Mouse (Mus musculus): ENCODE results near the gene Abcc5. TPM values are rescaled to one million over a fixed set of nuclear protein-coding genes. Genes with fewer than 3 reads are reported as not detected.

Abcc5 gene
- polyA plus RNA-seq, 1 experiment from 2014 or later, result 44.9 TPM

DNA sequence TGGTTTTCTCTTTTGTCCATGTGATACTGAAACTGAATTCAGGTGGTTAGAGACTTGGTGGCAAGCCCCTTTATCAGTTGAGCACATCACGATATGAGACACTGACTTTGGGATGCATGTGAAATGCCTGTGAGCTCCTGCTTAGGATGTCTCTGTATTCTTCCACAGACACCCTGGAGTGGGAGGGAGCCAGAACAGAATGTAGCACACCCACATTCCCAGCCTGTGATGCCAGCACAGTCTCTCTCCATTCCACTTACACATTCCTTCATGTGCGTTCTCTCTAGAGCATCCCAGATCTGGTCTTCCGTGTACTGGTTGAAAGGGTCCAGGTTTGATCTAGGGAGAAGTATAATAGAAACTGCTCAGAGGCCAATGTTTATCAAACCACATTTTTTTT, 87.6 kb downstream of the Abcc5 start:
- H3K9me3 ChIP-seq (replicated peaks; ENCODE audit: control insufficient read depth, low read length), result no peaks in the 10 kb centered on the region
- no peaks in the 10 kb centered on the region for H3K27me3 ChIP-seq (ENCODE audit: control insufficient read depth, insufficient read depth, low read length)
- DNase-seq (ENCODE audit: low spot score) (no peak), ATAC-seq (replicated peaks; ENCODE audit: insufficient number of reproducible peaks, low FRiP score, low TSS enrichment, low read depth) (no peak)
- 99% methylated on average over 3 of the region's 3 CpGs for WGBS
- no peak overlapping the region for H3K4me2 ChIP-seq (ENCODE audit: low read depth, low read length)
- no peaks in the 10 kb centered on the region for H3K36me3 ChIP-seq (replicated peaks; ENCODE audit: control insufficient read depth, insufficient read depth, low read depth, low read length)
- H3K27ac ChIP-seq (replicated peaks; ENCODE audit: low read depth, low read length), result no peak overlapping the region
- no peak overlapping the region for H3K9ac ChIP-seq (replicated peaks; ENCODE audit: low read length)
- H3K4me1 ChIP-seq (ENCODE audit: control insufficient read depth, insufficient read depth, low read length), result no peaks in the 10 kb centered on the region
- H3K4me3 ChIP-seq (ENCODE audit: low read depth, low read length), result no peak overlapping the region

DNA sequence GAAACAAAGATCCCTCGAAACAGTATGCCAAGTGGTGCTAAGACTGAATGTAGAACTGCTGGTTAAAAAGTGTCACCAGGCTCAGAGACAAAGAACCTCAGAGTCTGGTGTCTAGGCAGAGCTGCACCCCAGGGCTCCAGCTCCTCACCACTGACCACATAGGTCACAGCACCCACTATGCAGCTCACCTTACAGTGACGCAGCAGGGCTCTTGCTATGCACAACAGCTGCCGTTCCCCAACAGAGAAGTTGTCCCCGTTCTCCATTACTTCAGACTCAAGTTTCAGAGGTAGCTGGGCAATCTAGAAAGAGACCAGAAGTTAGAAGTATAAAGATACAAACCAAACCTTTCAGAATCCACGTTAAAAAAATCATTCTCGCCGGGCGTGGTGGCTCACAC, 91.3 kb downstream of the Abcc5 start:
- DNase-seq (ENCODE audit: low spot score) (no peak), ATAC-seq (replicated peaks; ENCODE audit: insufficient number of reproducible peaks, low FRiP score, low TSS enrichment, low read depth) (no peak)
- Histone ChIP-seq H3K36me3 (replicated peaks; ENCODE audit: control insufficient read depth, insufficient read depth, low read depth, low read length) (peaks cover 3% of the 10 kb centered on the region), H3K9me3 (replicated peaks; ENCODE audit: control insufficient read depth, low read length) (no peaks in the 10 kb centered on the region), H3K4me2 (ENCODE audit: low read depth, low read length) (no peak overlapping the region), H3K4me3 (ENCODE audit: low read depth, low read length) (no peak overlapping the region), H3K9ac (replicated peaks; ENCODE audit: low read length) (no peak overlapping the region), H3K27ac (replicated peaks; ENCODE audit: low read depth, low read length) (no peak overlapping the region), H3K27me3 (ENCODE audit: control insufficient read depth, insufficient read depth, low read length) (no peaks in the 10 kb centered on the region), H3K4me1 (ENCODE audit: control insufficient read depth, insufficient read depth, low read length) (no peaks in the 10 kb centered on the region)
- WGBS, result 94% methylated on average over 8 of the region's 8 CpGs

DNA sequence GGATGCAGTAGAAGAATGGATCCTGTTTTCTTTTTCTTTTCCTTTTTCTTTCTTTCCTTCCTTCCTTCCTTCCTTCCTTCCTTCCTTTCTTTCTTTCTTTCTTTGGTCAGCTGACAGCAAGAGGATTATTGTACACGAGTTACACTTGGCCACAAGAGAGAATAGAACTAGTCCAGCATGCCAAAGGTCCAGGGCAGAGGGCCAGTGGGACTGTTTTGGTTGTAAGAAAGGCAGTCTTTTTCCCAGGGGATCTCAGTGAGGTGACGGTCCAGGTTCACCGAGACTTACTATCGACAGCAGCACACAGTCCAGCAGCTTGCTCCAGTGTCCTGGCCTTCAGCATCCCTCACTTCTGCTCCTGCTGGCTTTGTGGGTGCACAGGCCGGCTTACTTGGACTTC, 97.9 kb downstream of the Abcc5 start:
- H3K27me3 ChIP-seq (ENCODE audit: control insufficient read depth, insufficient read depth, low read length), result no peaks in the 10 kb centered on the region
- H3K4me1 ChIP-seq (ENCODE audit: control insufficient read depth, insufficient read depth, low read length), result no peaks in the 10 kb centered on the region
- no peak overlapping the region for H3K4me2 ChIP-seq (ENCODE audit: low read depth, low read length)
- ATAC-seq (replicated peaks; ENCODE audit: insufficient number of reproducible peaks, low FRiP score, low TSS enrichment, low read depth) (no peak), DNase-seq (ENCODE audit: low spot score) (no peak)
- no peaks in the 10 kb centered on the region for H3K9me3 ChIP-seq (replicated peaks; ENCODE audit: control insufficient read depth, low read length)
- H3K27ac ChIP-seq (replicated peaks; ENCODE audit: low read depth, low read length), result no peak overlapping the region
- no peak overlapping the region for H3K9ac ChIP-seq (replicated peaks; ENCODE audit: low read length)
- 95% methylated on average over 5 of the region's 5 CpGs for WGBS
- H3K4me3 ChIP-seq (ENCODE audit: low read depth, low read length), result no peak overlapping the region
- H3K36me3 ChIP-seq (replicated peaks; ENCODE audit: control insufficient read depth, insufficient read depth, low read depth, low read length), result peaks cover 1% of the 10 kb centered on the region

DNA sequence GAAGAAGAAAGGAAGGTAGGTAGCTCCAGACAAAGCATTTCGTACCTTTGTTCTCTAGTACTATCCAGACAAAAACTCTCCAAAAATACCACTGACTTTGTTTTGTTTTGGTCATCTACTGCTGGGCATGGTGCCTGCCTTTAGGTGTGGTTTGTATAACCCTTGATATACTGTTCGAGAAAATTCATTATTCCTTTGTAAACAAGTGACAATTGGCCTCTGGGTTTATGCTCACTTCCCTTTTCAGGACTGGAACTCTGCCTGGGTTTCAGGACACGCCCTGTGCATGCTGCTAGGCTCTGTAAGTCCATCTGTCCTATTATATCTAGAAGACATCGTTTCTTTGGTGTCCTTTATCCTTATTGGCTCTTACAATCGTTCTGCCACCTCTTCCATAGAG, 100.9 kb downstream of the Abcc5 start, which contains the start of gene Cyp2ab1:
Gene Cyp2ab1, minus strand, starts transcription at position 119 of the 400 bp plus-strand sequence.
- H3K4me3 ChIP-seq (ENCODE audit: low read depth, low read length), result no peak within 1 kb of the TSS
- no peak for DNase-seq (ENCODE audit: low spot score)
- no peak within 1 kb of the TSS for H3K27ac ChIP-seq (replicated peaks; ENCODE audit: low read depth, low read length)
- H3K9ac ChIP-seq (replicated peaks; ENCODE audit: low read length), result no peak within 1 kb of the TSS
- H3K27me3 ChIP-seq (ENCODE audit: control insufficient read depth, insufficient read depth, low read length), result no peaks in the 10 kb centered on the region
- no peak for ATAC-seq (replicated peaks; ENCODE audit: insufficient number of reproducible peaks, low FRiP score, low TSS enrichment, low read depth)
- 78% methylated on average over 5 of the region's 5 CpGs for WGBS
- H3K4me1 ChIP-seq (ENCODE audit: control insufficient read depth, insufficient read depth, low read length), result no peaks in the 10 kb centered on the region
- no peak within 1 kb of the TSS for H3K4me2 ChIP-seq (ENCODE audit: low read depth, low read length)
- no peaks in the 10 kb centered on the region for H3K9me3 ChIP-seq (replicated peaks; ENCODE audit: control insufficient read depth, low read length)
- H3K36me3 ChIP-seq (replicated peaks; ENCODE audit: control insufficient read depth, insufficient read depth, low read depth, low read length), result no peaks in the 10 kb centered on the region

DNA sequence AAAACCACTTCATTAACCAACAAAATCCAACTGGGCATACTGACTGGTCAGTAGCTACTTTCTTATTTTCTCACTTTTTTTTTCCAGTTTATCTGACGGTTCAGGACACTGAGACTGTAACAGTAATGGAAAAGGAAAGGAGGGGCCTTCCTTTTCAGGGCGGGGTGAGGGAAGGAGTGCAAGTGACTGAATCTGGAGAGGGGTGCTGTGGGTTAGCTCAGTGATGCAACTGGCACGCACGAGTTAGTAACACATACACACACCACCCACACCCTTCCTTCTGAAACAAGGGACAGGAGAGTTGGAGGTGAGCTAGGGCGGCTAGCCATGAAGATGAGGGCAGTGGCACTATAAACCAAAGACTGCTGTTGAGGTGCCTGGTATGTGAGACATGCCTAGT, 102.3 kb downstream of the Abcc5 start:
- no peak overlapping the region for H3K4me2 ChIP-seq (ENCODE audit: low read depth, low read length)
- H3K27ac ChIP-seq (replicated peaks; ENCODE audit: low read depth, low read length), result no peak overlapping the region
- H3K9me3 ChIP-seq (replicated peaks; ENCODE audit: control insufficient read depth, low read length), result no peaks in the 10 kb centered on the region
- no peaks in the 10 kb centered on the region for H3K4me1 ChIP-seq (ENCODE audit: control insufficient read depth, insufficient read depth, low read length)
- no peaks in the 10 kb centered on the region for H3K36me3 ChIP-seq (replicated peaks; ENCODE audit: control insufficient read depth, insufficient read depth, low read depth, low read length)
- 69% methylated on average over 5 of the region's 5 CpGs for WGBS
- H3K9ac ChIP-seq (replicated peaks; ENCODE audit: low read length), result no peak overlapping the region
- ATAC-seq (replicated peaks; ENCODE audit: insufficient number of reproducible peaks, low FRiP score, low TSS enrichment, low read depth) (no peak), DNase-seq (ENCODE audit: low spot score) (no peak)
- no peak overlapping the region for H3K4me3 ChIP-seq (ENCODE audit: low read depth, low read length)
- no peaks in the 10 kb centered on the region for H3K27me3 ChIP-seq (ENCODE audit: control insufficient read depth, insufficient read depth, low read length)

DNA sequence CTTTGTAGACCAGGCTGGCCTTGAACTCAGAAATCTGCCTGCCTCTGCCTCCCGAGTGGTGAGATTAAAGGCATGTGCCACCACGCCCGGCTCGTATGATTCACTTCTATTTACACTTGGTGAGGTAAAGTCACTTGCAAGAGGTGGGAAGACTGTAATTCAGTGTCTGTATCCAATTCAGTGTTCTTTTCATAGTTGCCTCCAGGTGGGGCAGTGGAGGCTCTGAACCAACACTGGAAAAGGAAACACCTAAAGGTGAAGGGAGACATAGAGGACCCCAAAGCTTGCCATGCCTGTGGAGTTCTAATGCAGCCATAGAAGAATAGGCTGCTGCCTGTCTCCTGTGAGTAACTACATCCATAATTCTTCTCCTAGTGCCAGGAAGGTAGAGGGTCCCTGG, 103.9 kb downstream of the Abcc5 start:
- H3K9me3 ChIP-seq (replicated peaks; ENCODE audit: control insufficient read depth, low read length), result no peaks in the 10 kb centered on the region
- no peak overlapping the region for H3K4me3 ChIP-seq (ENCODE audit: low read depth, low read length)
- no peaks in the 10 kb centered on the region for H3K27me3 ChIP-seq (ENCODE audit: control insufficient read depth, insufficient read depth, low read length)
- no peak overlapping the region for H3K27ac ChIP-seq (replicated peaks; ENCODE audit: low read depth, low read length)
- H3K9ac ChIP-seq (replicated peaks; ENCODE audit: low read length), result no peak overlapping the region
- DNase-seq (ENCODE audit: low spot score) (no peak), ATAC-seq (replicated peaks; ENCODE audit: insufficient number of reproducible peaks, low FRiP score, low TSS enrichment, low read depth) (no peak)
- no peak overlapping the region for H3K4me2 ChIP-seq (ENCODE audit: low read depth, low read length)
- no peaks in the 10 kb centered on the region for H3K4me1 ChIP-seq (ENCODE audit: control insufficient read depth, insufficient read depth, low read length)
- WGBS, result 86% methylated on average over 4 of the region's 4 CpGs
- H3K36me3 ChIP-seq (replicated peaks; ENCODE audit: control insufficient read depth, insufficient read depth, low read depth, low read length), result no peaks in the 10 kb centered on the region

DNA sequence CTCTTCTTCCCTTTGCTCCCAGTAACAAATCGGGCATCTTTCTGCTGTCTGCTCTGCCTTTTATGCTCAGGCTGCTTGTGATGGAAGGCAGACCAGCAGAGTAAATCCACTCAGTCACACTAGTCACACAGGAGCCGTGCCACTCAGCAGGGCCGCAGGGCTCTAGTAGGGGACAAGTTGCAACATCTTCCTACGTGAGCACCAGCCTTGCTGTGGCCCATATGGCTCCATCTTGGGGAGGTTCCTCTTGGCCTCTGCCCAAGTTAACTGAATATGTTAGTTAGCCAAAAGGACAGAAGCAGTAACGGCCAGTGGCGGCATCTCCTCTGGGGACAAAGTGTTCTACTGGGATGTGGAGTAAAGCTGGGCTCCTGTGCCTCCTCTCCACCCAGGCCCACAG, 109.4 kb downstream of the Abcc5 start:
- Histone ChIP-seq H3K27me3 (ENCODE audit: control insufficient read depth, insufficient read depth, low read length) (no peaks in the 10 kb centered on the region), H3K9ac (replicated peaks; ENCODE audit: low read length) (no peak overlapping the region), H3K27ac (replicated peaks; ENCODE audit: low read depth, low read length) (no peak overlapping the region), H3K4me3 (ENCODE audit: low read depth, low read length) (no peak overlapping the region), H3K4me1 (ENCODE audit: control insufficient read depth, insufficient read depth, low read length) (no peaks in the 10 kb centered on the region), H3K9me3 (replicated peaks; ENCODE audit: control insufficient read depth, low read length) (no peaks in the 10 kb centered on the region), H3K36me3 (replicated peaks; ENCODE audit: control insufficient read depth, insufficient read depth, low read depth, low read length) (no peaks in the 10 kb centered on the region), H3K4me2 (ENCODE audit: low read depth, low read length) (no peak overlapping the region)
- DNase-seq (ENCODE audit: low spot score) (no peak), ATAC-seq (replicated peaks; ENCODE audit: insufficient number of reproducible peaks, low FRiP score, low TSS enrichment, low read depth) (no peak)
- 86% methylated on average over 6 of the region's 6 CpGs for WGBS

DNA sequence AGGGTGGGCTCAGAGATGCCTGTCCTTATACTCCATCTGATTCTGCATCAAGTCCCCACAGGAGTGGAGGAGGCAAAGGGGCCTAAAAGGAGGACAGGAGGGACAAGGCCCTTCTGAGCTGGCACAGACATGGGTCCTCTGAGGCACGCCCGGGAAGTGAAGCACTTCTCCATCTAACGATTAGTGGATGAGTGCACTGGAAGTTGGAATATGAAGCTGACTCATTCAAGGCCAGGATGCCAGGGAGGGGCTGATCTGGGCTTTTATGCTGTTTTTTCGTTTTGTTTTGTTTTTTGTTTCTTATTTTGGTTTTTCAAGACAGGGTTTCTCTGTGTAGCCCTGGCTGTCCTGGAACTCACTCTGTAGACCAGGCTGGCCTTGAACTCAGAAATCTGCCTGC, 110.9 kb downstream of the Abcc5 start:
- 82% methylated on average over 4 of the region's 4 CpGs for WGBS
- Histone ChIP-seq H3K4me3 (ENCODE audit: low read depth, low read length) (no peak overlapping the region), H3K27ac (replicated peaks; ENCODE audit: low read depth, low read length) (no peak overlapping the region), H3K27me3 (ENCODE audit: control insufficient read depth, insufficient read depth, low read length) (no peaks in the 10 kb centered on the region), H3K9me3 (replicated peaks; ENCODE audit: control insufficient read depth, low read length) (no peaks in the 10 kb centered on the region), H3K4me1 (ENCODE audit: control insufficient read depth, insufficient read depth, low read length) (no peaks in the 10 kb centered on the region), H3K36me3 (replicated peaks; ENCODE audit: control insufficient read depth, insufficient read depth, low read depth, low read length) (no peaks in the 10 kb centered on the region), H3K9ac (replicated peaks; ENCODE audit: low read length) (no peak overlapping the region), H3K4me2 (ENCODE audit: low read depth, low read length) (no peak overlapping the region)
- ATAC-seq (replicated peaks; ENCODE audit: insufficient number of reproducible peaks, low FRiP score, low TSS enrichment, low read depth) (no peak), DNase-seq (ENCODE audit: low spot score) (no peak)

Data from embryonic facial prominence, embryonic 11.5 days (tissue).